ENCODE assay signal across 8 mouse cellular contexts in the genomic region with DNA sequence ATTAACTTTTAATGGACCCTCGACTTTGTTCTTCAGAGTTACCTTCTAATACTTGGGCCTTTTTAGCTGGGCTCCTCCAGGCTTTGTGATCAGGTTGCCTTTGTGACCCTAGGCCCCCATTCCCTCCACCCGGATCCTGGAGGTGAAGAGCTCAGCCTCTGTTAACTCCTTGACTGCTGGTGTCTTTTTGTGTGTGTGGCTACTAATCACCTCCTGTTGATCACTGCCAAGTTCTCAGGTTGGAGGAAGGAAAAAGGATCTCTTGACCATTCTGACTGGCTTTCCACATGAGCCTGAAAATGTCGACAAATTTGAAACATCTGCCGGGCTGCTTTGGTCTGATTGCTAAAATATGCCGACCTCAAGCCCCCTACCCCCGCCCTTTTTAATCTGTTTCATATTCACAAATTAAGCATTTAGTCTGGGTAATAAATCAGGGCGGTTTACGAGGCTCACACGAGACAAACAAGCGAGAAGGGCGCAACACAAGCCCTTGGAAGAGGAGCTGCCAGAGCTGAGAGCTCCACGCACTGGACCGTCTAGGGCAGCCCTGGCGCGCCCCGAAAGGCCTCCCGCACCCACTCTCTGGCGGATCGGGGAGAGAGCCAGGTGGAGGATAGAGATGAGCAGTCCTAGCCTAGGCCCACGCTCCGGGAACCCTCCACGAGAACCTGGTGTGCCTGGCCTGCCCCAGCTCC. TPM values are rescaled to one million over a fixed set of nuclear protein-coding genes. Genes with fewer than 3 reads are reported as not detected.
DNase-seq lines count a peak whose midpoint lies in the region; ATAC-seq lines count a peak whose summit lies in the region.

No protein-coding gene starts in this region.

- 0 out of 4 replicates have a peak overlapping the region, but pooled peaks of 1 of the 2 experiments have one; percentile 21 for H3K27ac ChIP-seq in heart, embryonic 14.5 days (replicated peaks in 1 of 2; ENCODE audit: control insufficient read depth in 1 of 2, insufficient read depth in 1 of 2, low read depth in 2 of 2, low read length in 2 of 2)
- peak overlapping the region; percentile 95 for H3K27ac ChIP-seq in hindbrain, embryonic 13.5 days
- H3K27ac ChIP-seq in midbrain, embryonic 13.5 days: 0 out of 2 replicates have a peak overlapping the region, but pooled peaks have one; percentile 92

- H3K4me3 ChIP-seq in heart, embryonic 14.5 days (ENCODE audit: control insufficient read depth in 1 of 2, insufficient read depth in 1 of 2, low read depth in 1 of 2, low read length in 2 of 2): peak overlapping the region; percentile 64 to 80
- H3K4me3 ChIP-seq in hindbrain, embryonic 13.5 days: peak overlapping the region; percentile 54
- H3K4me3 ChIP-seq in midbrain, embryonic 13.5 days (replicated peaks): peak overlapping the region; percentile 58

- H3K27me3 ChIP-seq in heart, embryonic 14.5 days (ENCODE audit: control insufficient read depth, insufficient read depth, low read length): peaks cover 48% of the 10 kb centered on the region
- H3K27me3 ChIP-seq in hindbrain, embryonic 13.5 days: peaks cover 88% of the 10 kb centered on the region
- peaks cover 73% of the 10 kb centered on the region for H3K27me3 ChIP-seq in midbrain, embryonic 13.5 days

- H3K4me1 ChIP-seq in heart, embryonic 14.5 days (ENCODE audit: control insufficient read depth in 2 of 2, insufficient read depth in 2 of 2, low read length in 2 of 2): peaks cover 26 to 27% of the 10 kb centered on the region in 2 experiments
- peaks cover 75% of the 10 kb centered on the region for H3K4me1 ChIP-seq in hindbrain, embryonic 13.5 days (replicated peaks)
- peaks cover 70% of the 10 kb centered on the region for H3K4me1 ChIP-seq in midbrain, embryonic 13.5 days (replicated peaks)

- ATAC-seq in heart, embryonic 14.5 days (ENCODE audit: insufficient number of reproducible peaks, insufficient read depth, low FRiP score, low read depth): no peak
- peak; percentile 27; the same call in 1 of the 2 replicates for ATAC-seq in hindbrain, embryonic 13.5 days (ENCODE audit: low FRiP score)
- ATAC-seq in midbrain, embryonic 13.5 days: 0 out of 2 replicates have a peak, but pooled peaks have one; percentile 19
- ATAC-seq in monocyte, adult 5-6 weeks (replicated peaks; ENCODE audit: insufficient number of reproducible peaks, low FRiP score, low TSS enrichment, poor library complexity, severe bottlenecking): no peak

- DNase-seq in heart, postnatal 14 days: no peak
- DNase-seq in embryo, embryonic 10 days (ENCODE audit: low spot score): peak; percentile 69
- no peak for DNase-seq in layer of hippocampus, postnatal 25 days (ENCODE audit: extremely low spot score in 1 of 2, low spot score in 1 of 2)
- no peak for DNase-seq in ovary, postnatal 36 days (ENCODE audit: low spot score)

- no peaks in the 10 kb centered on the region for H3K36me3 ChIP-seq in heart, embryonic 14.5 days (ENCODE audit: control insufficient read depth, insufficient read depth, low read length)
- no peaks in the 10 kb centered on the region for H3K36me3 ChIP-seq in hindbrain, embryonic 13.5 days
- H3K36me3 ChIP-seq in midbrain, embryonic 13.5 days: no peaks in the 10 kb centered on the region

- 6% methylated on average over 22 of the region's 22 CpGs for WGBS in heart, embryonic 14.5 days
- 7% methylated on average over 19 of the region's 22 CpGs for WGBS in hindbrain, embryonic 13.5 days
- 4% methylated on average over 22 of the region's 22 CpGs for WGBS in midbrain, embryonic 13.5 days

- H3K9me3 ChIP-seq in heart, embryonic 14.5 days (ENCODE audit: control insufficient read depth, low read length): no peaks in the 10 kb centered on the region
- H3K9me3 ChIP-seq in hindbrain, embryonic 13.5 days: no peaks in the 10 kb centered on the region
- H3K9me3 ChIP-seq in midbrain, embryonic 13.5 days: no peaks in the 10 kb centered on the region

- H3K9ac ChIP-seq in heart, embryonic 14.5 days (ENCODE audit: low read length): peak overlapping the region; percentile 83
- peak overlapping the region; percentile 82 for H3K9ac ChIP-seq in hindbrain, embryonic 13.5 days
- H3K9ac ChIP-seq in midbrain, embryonic 13.5 days (replicated peaks): peak overlapping the region; percentile 80

- intact Hi-C loops in heart, postnatal 14 days (cut with DNase I): no loop called here

- H3K4me2 ChIP-seq in heart, embryonic 14.5 days (ENCODE audit: low read length): peak overlapping the region; percentile 73
- H3K4me2 ChIP-seq in hindbrain, embryonic 13.5 days: peak overlapping the region; percentile 59
- peak overlapping the region; percentile 66 for H3K4me2 ChIP-seq in midbrain, embryonic 13.5 days (replicated peaks)

RNA-seq across cellular contexts. Expression of a gene that starts 33.6 kb away (rescaled TPM):
- 17.0 and 17.7 TPM in 2 replicates for polyA plus RNA-seq in heart, embryonic 14.5 days (2014; fragmentation: Nextera tagmentation; extraction: Ambion mirVana)
- total RNA-seq in heart, postnatal 14 days (2021): 10 to 100 TPM; 24.4 to 25.8 TPM
- 17.8 and 18.1 TPM in 2 replicates for polyA plus RNA-seq in hindbrain, embryonic 13.5 days (2015; fragmentation: Nextera tagmentation; extraction: Ambion mirVana)
- 24.1 and 25.4 TPM in 2 replicates for polyA plus RNA-seq in midbrain, embryonic 13.5 days (2015; fragmentation: Nextera tagmentation; extraction: Ambion mirVana)
- total RNA-seq in layer of hippocampus, postnatal 25 days (2021): 10 to 100 TPM; 17.1 to 17.6 TPM
- 26.0 to 43.7 TPM (median 27.1 TPM) in 3 replicates for total RNA-seq in monocyte, adult 5-6 weeks (2017)

Comparison
In these comparisons a context has a peak if more than half of its experiments do, and no peak if none do; other contexts are left out.
1. ATAC-seq: peak in hindbrain, embryonic 13.5 days (single experiment) and midbrain, embryonic 13.5 days (single experiment); none in heart, embryonic 14.5 days (single experiment) and monocyte, adult 5-6 weeks (single experiment).
2. Peak in every context shown above with its lines, with median percentiles within 50 percentile points of each other: H3K4me2 ChIP-seq, H3K4me3 ChIP-seq and H3K9ac ChIP-seq.